In the genomic region with DNA sequence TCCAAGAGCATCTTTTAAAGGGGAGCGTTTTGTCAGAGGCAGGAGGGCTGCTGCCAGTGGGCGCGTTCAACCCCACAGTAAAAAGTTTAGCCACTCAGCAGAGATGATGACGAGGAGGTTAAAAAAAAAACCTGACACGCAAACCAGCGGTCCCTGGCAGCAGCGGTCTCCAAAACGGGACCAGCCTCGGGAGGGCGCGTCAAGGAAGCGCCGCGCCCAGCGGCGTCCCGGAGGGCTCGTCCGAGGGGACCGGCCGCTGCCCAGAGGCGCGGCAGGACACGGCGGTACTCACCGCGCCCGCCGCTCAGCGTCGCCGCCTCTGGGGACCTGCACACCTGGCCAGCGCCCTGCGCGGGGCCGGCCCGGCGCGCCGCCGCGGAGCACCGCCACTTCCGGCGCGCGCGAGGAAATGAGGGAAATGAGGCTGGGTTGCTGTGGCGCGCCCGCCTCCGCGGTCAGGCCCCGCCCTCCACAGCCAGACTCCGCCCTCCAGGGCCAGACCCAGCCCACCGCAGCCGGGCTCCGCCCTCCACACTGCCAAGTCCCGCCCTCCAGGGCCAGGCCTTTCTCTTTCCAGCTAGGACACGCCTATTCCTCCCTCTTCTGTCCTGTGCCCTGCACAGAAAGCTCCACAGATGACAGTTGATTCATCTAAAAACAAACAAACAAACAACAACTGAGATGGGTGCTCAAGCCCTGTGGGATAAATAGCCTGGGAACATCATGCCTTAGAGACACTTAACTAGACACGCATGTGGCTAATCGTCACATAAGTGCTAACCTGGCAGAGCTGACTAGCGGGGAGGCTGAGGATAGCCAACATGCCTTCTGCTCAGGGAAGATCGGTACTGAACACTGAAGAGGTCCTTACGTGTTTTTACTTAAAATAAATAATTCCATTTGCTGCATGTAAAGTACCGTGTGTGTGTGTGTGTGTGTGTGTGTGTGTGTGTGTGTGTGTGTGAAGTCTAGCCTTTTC, we compare ENCODE assay signal across 8 mouse cellular contexts. TPM values are rescaled to one million over a fixed set of nuclear protein-coding genes. Genes with fewer than 3 reads are reported as not detected.
DNase-seq lines count a peak whose midpoint lies in the region; ATAC-seq and TF ChIP-seq lines count a peak whose summit lies in the region.

A gene (minus strand): TSS at position 410 of the 979 bp plus-strand sequence.

- ATAC-seq in heart, embryonic 13.5 days (ENCODE audit: extremely low read depth, insufficient number of reproducible peaks, low FRiP score, low TSS enrichment) = peak; percentile 97
- ATAC-seq in liver, embryonic 12.5 days = peak; percentile 97
- peak; percentile 100 for ATAC-seq in stomach, embryonic 15.5 days (ENCODE audit: insufficient read depth, low FRiP score, low read depth)

- peak within 1 kb of the TSS; percentile 86 for H3K9ac ChIP-seq in heart, embryonic 13.5 days
- H3K9ac ChIP-seq in liver, embryonic 12.5 days = peak within 1 kb of the TSS; percentile 81
- peak within 1 kb of the TSS; percentile 84 for H3K9ac ChIP-seq in stomach, embryonic 15.5 days

- no peak for TF ChIP-seq CTCF in C2C12 (IDR thresholded peaks at IDR 0.05; ENCODE audit: control insufficient read depth, insufficient read depth, insufficient read length)
- TF ChIP-seq CTCF in brain, embryonic 14.5 days (IDR thresholded peaks at IDR 0.05; ENCODE audit: borderline replicate concordance, extremely low read depth, insufficient read depth, insufficient read length) = no peak

- H3K27ac ChIP-seq in heart, embryonic 13.5 days (replicated peaks) = peak within 1 kb of the TSS; percentile 78
- peak within 1 kb of the TSS; percentile 78 for H3K27ac ChIP-seq in liver, embryonic 12.5 days
- peak within 1 kb of the TSS; percentile 72; the same call in 1 of the 2 replicates for H3K27ac ChIP-seq in stomach, embryonic 15.5 days

- peak; percentile 94 for DNase-seq in brain, embryonic 14.5 days (ENCODE audit: low read depth)
- peak; percentile 97 for DNase-seq in kidney, postnatal 10 days
- peak; percentile 92 to 94 for DNase-seq in natural killer cell, adult 2 months (ENCODE audit: low spot score in 2 of 2)

- H3K27me3 ChIP-seq in C2C12 (ENCODE audit: control insufficient read depth, insufficient read depth, insufficient read length) = no peaks in the 10 kb centered on the region
- H3K27me3 ChIP-seq in erythroblast, embryonic 14.5 days (ENCODE audit: control insufficient read depth) = no peaks in the 10 kb centered on the region
- H3K27me3 ChIP-seq in heart, embryonic 13.5 days (replicated peaks) = no peaks in the 10 kb centered on the region; the same call in 1 of the 2 replicates
- no peaks in the 10 kb centered on the region for H3K27me3 ChIP-seq in liver, embryonic 12.5 days (replicated peaks)
- no peaks in the 10 kb centered on the region for H3K27me3 ChIP-seq in stomach, embryonic 15.5 days (replicated peaks)

- peak within 1 kb of the TSS; percentile 88 for H3K4me2 ChIP-seq in heart, embryonic 13.5 days
- peak within 1 kb of the TSS; percentile 84 for H3K4me2 ChIP-seq in liver, embryonic 12.5 days
- peak within 1 kb of the TSS; percentile 69 for H3K4me2 ChIP-seq in stomach, embryonic 15.5 days

- peaks cover 21% of the 10 kb centered on the region for H3K79me3 ChIP-seq in C2C12 (ENCODE audit: low read depth)

- no peaks in the 10 kb centered on the region for H3K36me3 ChIP-seq in C2C12 (ENCODE audit: control insufficient read depth, insufficient read depth)
- no peaks in the 10 kb centered on the region for H3K36me3 ChIP-seq in erythroblast, embryonic 14.5 days (ENCODE audit: control insufficient read depth)
- H3K36me3 ChIP-seq in heart, embryonic 13.5 days = no peaks in the 10 kb centered on the region
- no peaks in the 10 kb centered on the region for H3K36me3 ChIP-seq in liver, embryonic 12.5 days
- H3K36me3 ChIP-seq in stomach, embryonic 15.5 days = no peaks in the 10 kb centered on the region

- H3K4me3 ChIP-seq in C2C12 (ENCODE audit: insufficient read depth, poor library complexity, severe bottlenecking) = peak within 1 kb of the TSS; percentile 61
- peak within 1 kb of the TSS; percentile 85 for H3K4me3 ChIP-seq in erythroblast, embryonic 14.5 days (replicated peaks)
- H3K4me3 ChIP-seq in heart, embryonic 13.5 days = peak within 1 kb of the TSS; percentile 79
- H3K4me3 ChIP-seq in liver, embryonic 12.5 days = peak within 1 kb of the TSS; percentile 73
- peak within 1 kb of the TSS; percentile 76 for H3K4me3 ChIP-seq in stomach, embryonic 15.5 days (replicated peaks)

- peaks cover 45% of the 10 kb centered on the region for H3K79me2 ChIP-seq in C2C12 (ENCODE audit: control insufficient read depth, insufficient read depth)

- peak; percentile 97 for TF ChIP-seq POLR2A in brain, embryonic 14.5 days (IDR thresholded peaks at IDR 0.05; ENCODE audit: borderline replicate concordance, extremely low read depth, insufficient read depth, insufficient read length, poor library complexity, severe bottlenecking)

- no peaks in the 10 kb centered on the region for H3K9me3 ChIP-seq in erythroblast, embryonic 14.5 days (ENCODE audit: control insufficient read depth, low read length)
- no peaks in the 10 kb centered on the region for H3K9me3 ChIP-seq in heart, embryonic 13.5 days
- no peaks in the 10 kb centered on the region for H3K9me3 ChIP-seq in liver, embryonic 12.5 days (replicated peaks)
- no peaks in the 10 kb centered on the region for H3K9me3 ChIP-seq in stomach, embryonic 15.5 days

- 7% methylated on average over 63 of the region's 66 CpGs for WGBS in heart, embryonic 13.5 days
- 7% methylated on average over 58 of the region's 66 CpGs for WGBS in liver, embryonic 12.5 days (ENCODE audit: insufficient replicate concordance)
- WGBS in stomach, embryonic 15.5 days = 7% methylated on average over 57 of the region's 66 CpGs

- H3ac ChIP-seq in C2C12 (ENCODE audit: control insufficient read depth, insufficient read length, low read depth) = peak within 1 kb of the TSS; percentile 91

- peaks cover 30% of the 10 kb centered on the region for H3K4me1 ChIP-seq in erythroblast, embryonic 14.5 days (ENCODE audit: control insufficient read depth)
- peaks cover 7% of the 10 kb centered on the region for H3K4me1 ChIP-seq in heart, embryonic 13.5 days
- H3K4me1 ChIP-seq in liver, embryonic 12.5 days = peaks cover 34% of the 10 kb centered on the region
- 0 out of 2 replicates have a peak, but pooled peaks cover 3% of the 10 kb centered on the region for H3K4me1 ChIP-seq in stomach, embryonic 15.5 days

TF ChIP-seq in C2C12, 6 proteins besides CTCF, POLR2A, EP300 and RAD21:
- TF ChIP-seq MYOD1 (IDR thresholded peaks at IDR 0.05; ENCODE audit: control insufficient read depth, insufficient read length, low read depth) = no peak
- TF ChIP-seq MAX (IDR thresholded peaks at IDR 0.05) = peak; percentile 31

RNA-seq across cellular contexts. Expression of the gene that starts here (rescaled TPM):
- 4.6 TPM for polyA plus RNA-seq in C2C12 (2012; fragmentation: generic; extraction: Trizol)
- 5.9 and 6.7 TPM in 2 replicates for polyA plus RNA-seq in brain, embryonic 14.5 days (2012; rRNA removed)
- 0.07 and 0.08 TPM in 2 replicates for polyA plus RNA-seq in erythroblast, embryonic 14.5 days (2012)
- polyA plus RNA-seq in heart, embryonic 13.5 days (2015; fragmentation: Nextera tagmentation; extraction: Ambion mirVana) = 9.3 and 9.7 TPM in 2 replicates
- polyA plus RNA-seq in liver, embryonic 12.5 days (2016; fragmentation: Nextera tagmentation; extraction: Ambion mirVana) = 9.4 and 9.6 TPM in 2 replicates
- 13.7 and 13.9 TPM in 2 replicates for polyA plus RNA-seq in stomach, embryonic 15.5 days (2015; fragmentation: Nextera tagmentation; extraction: Ambion mirVana)

Comparison
In these comparisons a context has a peak if more than half of its experiments do, and no peak if none do; other contexts are left out.
1. Peak in every context shown above with its lines: DNase-seq, ATAC-seq, H3K4me3 ChIP-seq and H3K27ac ChIP-seq.